Mouse (Mus musculus) adrenal gland, adult 18-20 months (tissue): Measurements from ENCODE around the gene Usp29. TPM values are rescaled to one million over a fixed set of nuclear protein-coding genes. Genes with fewer than 3 reads are reported as not detected.
"Not testable (repeated sequence)": the region's sequence is repeated elsewhere in the genome, so short reads cannot be mapped to it uniquely, and the experiment has no call there.

Source experiments
- DNase-seq, 2 experiments: peaks; one replicate each; pipeline ENCODE4 v3.0.0; 2021 to 2022; ENCODE audit warnings: low spot score in 2 of 2
- microRNA-seq, 2 experiments: library from miRNA; unstranded; fragments of <30 nt; microRNA quantifications; one replicate each; pipeline ENCODE4 v1.2.0; 2021; ENCODE audit warnings: borderline number of aligned reads in 2 of 2
- total RNA-seq, 2 experiments: library from RNA; stranded (reverse); gene quantifications; 1 replicate in 1 of 2; 2 replicates in 1 of 2; pipeline ENCODE4 v1.2.3; 2021

Usp29 gene
- total RNA-seq, 2 experiments from 2014 or later = 0.80 to 1.4 TPM

DNA sequence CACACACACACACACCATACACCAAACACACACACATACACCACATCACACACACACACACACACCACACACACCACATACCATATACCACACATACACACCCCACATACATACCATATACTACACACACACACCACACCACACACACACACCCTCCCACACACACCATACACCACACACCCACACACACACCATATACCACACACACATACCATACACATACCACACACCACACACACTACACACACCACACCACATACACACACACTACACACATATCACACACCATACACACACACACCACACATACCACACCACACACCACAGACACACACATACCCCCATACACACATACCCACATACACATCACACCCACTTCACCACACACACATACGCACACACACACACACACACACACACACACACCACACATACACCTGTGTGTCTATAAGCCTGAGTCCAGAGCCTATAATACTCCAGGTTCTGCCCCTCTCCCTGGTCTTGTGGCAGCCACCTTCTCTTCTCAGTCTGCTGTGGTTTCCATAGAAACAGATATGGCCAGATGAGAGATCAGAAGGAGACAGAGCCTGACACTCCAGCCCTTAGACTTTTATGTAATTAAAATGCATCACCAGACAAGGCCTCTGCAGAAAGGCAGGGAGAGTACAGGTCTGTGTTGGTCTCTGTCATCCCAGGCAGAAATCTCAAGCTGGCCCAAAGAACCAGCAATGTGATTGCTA lies 188.9 kb downstream of the Usp29 start:
- DNase-seq = no peak

DNA sequence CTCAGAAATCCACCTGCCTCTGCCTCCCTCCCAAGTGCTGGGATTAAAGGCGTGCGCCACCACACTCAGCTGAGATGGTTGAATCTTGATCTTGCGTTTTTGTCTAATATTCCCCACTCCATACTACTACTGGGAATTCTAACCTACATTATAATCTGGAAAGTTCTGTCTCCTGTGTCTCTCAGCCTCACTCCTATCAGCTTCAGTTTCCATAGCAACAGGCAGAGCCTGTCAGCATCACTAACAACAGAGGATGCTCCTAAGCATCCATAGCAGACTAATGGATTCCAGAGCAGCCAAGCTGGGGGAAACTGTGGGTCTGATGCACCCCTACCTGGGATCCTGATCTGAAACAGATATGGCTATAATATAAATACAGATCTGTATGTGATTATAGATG lies 193.1 kb downstream of the Usp29 start:
- no peak for DNase-seq

DNA sequence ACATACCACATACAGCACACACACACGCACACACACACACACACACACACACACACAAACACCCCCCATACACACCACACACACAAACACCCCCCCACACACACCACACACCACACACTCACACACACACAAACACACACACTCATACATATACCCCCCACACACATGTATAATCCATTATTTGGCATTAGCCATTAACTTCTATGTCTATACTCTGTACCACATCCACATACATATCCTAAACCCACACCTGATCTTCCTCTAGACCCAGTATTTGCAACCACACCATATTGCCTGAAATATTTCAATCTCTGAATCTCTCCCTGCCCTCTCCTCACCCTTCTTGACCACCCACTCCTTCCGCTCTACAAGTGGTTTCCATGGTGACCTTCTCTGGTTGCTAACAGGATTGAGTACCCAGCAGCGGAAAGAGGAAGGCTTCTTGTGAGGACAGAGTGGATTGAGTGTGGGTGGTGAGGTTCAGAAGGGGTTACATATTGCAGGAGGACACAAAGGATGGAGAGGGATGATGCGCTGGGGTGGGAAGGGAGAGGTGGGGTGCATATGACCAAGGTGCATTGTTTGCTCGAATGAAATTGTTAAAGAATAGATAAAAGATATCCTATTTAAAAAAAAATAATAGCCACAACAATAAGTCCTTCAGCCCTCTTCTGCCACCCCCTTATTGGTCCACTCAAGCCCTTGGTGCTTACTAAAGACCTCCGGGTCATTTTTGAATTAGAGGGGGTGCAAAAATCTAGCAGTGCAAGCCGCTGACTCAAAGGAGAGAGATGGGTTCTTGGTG lies 195.8 kb downstream of the Usp29 start:
- DNase-seq = no peak

DNA sequence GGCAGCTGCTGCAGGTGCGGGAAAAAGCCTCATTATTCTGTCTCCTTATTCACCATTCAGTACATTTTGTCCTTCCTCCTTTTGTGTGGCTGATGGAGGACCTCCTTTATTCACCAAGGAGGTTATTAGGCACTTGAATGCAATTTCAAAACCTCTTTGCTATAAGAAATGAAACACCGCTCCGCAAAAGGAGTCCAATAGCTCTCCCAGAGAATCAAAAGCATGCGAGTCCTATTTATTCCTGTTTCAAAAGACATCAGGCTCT lies 196.3 kb downstream of the Usp29 start:
- no peak for DNase-seq

DNA sequence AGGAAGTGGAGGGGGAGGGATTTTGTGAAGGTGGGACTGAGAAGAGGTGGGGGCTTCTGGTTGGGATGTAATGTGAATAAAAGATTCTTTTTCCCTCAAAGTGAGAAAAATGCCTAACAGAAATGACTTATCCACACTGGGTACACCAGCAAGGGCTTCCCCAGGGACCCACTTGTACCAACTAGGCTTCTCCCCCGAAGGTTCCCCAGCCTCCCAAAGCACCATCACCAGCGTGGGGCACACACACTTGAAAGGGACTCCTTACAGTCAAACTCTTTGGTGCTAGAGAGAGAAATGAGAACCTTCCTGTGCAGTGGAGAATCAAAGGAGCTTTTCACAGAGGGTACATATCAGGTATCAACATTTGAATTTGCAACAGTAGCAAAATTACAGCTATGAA lies 198.9 kb downstream of the Usp29 start:
- DNase-seq = no peak

DNA sequence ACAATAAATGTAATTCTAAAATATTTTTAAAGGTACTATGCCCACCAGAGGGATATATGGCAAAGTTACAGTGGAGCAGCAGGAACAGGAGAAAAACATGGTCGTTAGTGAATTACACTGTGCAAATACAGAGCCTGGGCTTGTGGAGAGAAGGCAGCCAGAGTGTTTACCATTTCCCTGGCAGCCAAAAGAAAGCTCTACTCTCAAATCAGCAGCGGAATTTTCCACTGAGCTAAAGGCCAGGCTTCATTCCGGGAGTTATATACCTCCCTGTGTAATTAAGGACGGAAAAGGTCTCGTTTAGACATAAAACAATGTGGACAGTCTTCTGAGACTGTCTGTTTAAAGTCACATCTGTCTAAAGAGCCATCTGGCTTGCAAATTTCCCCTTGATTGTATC lies 204.4 kb downstream of the Usp29 start:
- no peak for DNase-seq

DNA sequence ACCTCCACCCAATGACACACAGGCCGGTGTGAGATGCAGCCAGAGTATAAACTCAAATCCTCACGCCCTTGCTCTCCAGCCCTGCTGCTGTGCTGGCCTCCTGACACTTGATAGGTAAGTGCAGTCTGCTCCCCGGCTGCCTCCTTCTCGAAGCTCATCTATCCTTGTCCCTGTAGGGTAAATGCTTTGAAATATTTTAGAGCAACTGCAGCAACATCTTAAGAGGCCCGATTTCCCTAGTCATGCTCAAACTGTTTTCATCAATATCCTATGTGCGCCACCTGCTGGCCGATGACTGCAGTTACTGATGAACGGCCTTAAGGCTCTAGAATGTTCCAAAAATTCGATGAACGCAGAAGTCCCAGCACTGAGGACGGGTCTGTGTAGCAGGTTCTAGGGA lies 206.7 kb downstream of the Usp29 start:
- peak; percentile 60 to 68 for DNase-seq

DNA sequence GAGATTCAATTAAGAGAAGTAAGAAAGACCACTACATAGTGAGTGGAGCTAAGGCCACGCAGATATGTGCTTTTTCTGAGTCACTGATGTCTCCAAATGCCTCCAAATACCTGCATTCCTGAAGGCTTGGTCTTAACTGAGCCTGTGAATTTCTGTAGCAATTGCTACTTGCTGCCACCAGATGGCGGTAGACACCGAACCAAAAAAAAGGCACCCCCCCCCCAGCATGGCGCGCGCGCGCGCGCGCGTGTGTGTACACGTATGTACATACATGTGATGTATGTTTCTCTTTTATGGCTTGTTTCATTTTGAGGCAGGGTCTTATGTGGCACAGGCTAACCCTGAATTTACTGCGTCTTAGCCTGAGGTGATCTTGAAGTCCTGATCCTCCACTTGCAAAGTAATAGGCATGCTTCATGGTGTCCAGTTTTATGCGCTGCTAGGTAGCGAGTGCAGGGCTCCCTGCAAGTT lies 210.4 kb downstream of the Usp29 start:
- DNase-seq = peak in 1 of 2 experiments; percentile 5

DNA sequence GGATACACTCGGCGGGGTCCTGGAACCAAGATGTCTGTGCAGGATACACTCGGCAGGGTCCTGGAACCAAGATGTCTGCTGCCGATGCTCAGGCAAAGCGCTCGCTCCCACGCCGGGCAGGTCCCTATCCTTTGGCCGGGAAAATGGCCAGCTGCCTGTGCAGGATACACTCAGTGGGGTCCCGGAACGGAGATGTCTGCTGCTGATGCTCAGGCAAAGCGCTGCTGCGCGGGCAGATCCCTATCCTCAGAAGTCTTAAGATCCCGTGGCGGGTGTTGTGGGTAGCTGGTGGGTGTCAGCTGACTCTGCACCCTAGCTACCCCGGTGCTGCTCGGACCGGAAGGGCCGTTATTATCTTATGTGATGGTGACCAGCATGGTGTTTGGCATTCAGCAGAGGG lies 217.7 kb downstream of the Usp29 start:
- DNase-seq = not testable (repeated sequence)

DNA sequence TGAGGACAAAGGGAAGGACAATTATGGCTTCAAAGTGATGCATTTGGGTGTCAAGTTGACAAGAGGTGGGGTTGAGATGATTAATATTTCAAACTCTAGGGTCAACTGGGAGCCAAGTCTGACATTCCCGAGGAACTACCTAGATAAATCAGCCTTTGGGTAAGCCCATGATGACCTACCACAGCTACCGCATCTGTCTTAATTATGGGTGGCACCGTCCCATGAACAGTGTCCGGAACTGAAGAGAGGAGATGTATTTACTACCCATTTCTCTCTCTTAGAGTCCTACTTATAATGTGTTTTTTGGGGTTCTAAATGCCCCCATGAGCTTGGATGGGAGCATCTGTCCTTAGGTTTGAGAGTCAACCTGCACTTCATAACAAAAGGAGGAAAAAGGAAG lies 226.2 kb downstream of the Usp29 start:
- DNase-seq = no peak

DNA sequence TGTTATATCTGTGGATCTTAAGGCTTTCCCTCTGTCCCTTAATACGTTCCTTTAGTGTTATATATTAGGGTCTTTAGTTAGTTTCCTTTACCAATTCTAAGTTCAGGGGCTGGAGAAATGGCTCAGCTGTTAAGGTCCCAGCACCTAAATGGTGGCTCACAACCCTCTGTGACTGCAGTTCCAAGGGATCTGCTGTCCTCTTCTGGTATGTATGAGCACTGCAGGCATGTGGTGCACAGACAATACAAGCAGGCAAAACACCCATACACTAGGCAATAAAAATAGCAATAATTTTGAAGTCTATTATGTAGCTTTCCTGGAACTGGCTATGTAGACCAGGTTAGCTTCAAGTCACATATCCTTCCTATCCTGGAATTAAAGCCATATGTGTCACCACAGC lies 228.2 kb downstream of the Usp29 start:
- no peak for DNase-seq

DNA sequence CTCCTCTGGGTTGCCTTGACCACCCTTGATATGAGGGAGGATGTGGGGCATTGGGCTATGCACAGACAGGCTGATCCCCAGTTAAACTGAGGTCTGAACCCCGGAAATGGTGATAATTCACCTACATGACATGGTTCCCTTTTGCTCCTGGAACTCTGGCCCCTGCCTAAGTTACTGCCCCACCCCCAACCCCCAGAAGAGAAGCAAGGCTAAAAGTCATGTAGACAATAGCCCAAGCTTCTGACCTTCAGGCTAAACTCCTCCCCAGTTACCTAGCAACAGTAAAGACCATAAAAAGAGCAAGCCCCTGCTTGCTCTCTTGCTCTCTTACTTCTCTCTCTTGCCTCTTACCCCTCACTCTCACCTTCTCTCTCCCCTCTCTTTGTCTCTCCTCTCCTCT lies 243.2 kb downstream of the Usp29 start:
- no peak for DNase-seq

DNA sequence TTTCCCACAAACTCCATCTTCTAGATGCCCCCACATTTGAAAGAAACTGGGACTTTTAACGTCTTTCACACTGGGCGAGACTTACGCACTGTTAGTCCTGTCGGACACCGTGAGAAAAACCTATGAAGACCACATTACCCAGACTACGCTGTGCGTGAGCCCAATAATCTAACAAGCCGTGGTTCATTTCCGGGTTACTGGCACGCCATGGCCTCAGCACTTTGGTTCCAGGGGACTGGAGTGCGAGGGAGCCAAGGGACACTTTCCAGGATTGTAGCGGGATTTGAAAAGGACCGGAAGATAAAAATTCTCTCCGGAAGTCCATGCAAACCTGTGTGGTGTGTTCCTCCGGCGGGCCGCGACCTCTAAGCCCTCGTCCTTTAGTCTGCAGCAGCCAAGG lies 246.5 kb downstream of the Usp29 start:
- DNase-seq = no peak

DNA sequence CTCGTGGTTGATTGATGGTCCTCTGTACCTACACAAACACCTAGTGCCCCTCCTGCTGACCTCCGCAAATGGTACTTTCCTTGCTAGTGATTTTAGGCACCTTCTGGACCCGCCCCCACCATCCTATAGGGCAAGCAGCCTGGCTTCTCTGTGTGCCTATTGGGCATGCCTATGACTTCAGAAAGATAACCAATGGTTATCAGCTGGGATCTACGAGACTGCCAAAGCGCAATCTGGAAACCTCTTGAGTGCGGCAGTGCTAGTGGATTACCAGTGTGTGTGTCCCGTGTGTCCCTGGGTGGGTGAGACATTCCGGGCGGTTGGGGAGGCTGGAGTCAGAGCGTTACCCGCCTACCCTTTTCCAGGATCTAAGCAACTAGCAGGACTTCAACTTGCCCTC lies 264.9 kb downstream of the Usp29 start, which contains the start of gene Aurkc:
TSS of gene Aurkc (plus strand) at position 50 of the 400 bp plus-strand sequence.
- not testable (repeated sequence) for DNase-seq

DNA sequence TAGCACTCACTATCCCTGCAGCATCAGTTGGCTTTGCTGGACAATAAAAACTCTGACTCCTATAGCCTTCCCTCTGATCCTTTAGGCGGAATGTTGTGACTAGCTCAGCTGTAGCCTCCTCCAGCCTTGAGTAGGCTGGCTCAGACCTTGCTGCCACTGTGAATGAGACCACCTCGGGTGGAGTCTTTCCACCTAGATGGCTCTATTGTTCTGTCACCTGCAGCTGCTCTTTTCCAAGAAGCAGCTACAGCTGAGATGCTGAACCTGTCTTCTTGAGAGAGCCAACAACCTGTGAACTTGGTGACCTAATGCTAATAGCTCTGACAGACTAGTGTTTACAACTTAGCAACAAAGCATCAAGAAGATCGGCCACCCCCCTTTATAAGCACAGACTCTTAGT lies 268.5 kb downstream of the Usp29 start:
- not testable (repeated sequence) for DNase-seq

DNA sequence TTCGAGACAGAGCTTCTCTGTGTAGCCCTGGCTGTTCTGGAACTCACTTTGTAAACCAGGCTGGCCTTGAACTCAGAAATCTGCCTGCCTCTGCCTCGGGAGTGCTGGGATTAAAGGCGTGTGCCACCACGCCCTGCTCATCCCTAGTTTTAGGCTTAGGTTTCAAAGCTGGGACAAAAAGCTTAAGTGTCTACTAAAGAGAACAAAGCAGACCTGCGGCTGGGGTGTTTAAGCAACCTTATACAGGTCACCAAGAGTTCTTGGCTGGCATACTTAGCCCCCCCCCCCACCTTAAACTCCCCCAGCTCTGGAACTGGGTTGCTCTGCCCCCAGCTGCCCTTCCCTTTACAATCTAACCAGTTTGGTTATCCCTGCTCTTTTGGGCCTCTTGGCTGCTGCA lies 275.1 kb downstream of the Usp29 start:
- not testable (repeated sequence) for DNase-seq

Small RNAs within 50 kb of the gene (microRNA-seq; reads per million reads assigned to microRNA genes)
- gene Mir3099 = 47.8 to 65.5 reads per million in 2 experiments

Other genes starting within 250 kb of the Usp29 start
- gene Olfr5, start 243.6 kb upstream of the Usp29 start, total RNA-seq = not detected
- not detected for gene Olfr1347, start 230.8 kb upstream of the Usp29 start, total RNA-seq
- not detected for gene Olfr1348, start 221.8 kb upstream of the Usp29 start, total RNA-seq
- not detected for gene Olfr1349, start 207.6 kb upstream of the Usp29 start, total RNA-seq
- gene Olfr1350, start 165.7 kb upstream of the Usp29 start, total RNA-seq = not detected
- 1 to 10 TPM; 1.1 to 3.5 TPM for gene Zim1, start 34.1 kb upstream of the Usp29 start, total RNA-seq
- 10 to 100 TPM; 24.5 to 32.1 TPM for gene Peg3, start 147 bp upstream of the Usp29 start, total RNA-seq